Mouse (Mus musculus) gastrocnemius, postnatal 36 days (tissue): ENCODE measurements around the gene Dusp2. TPM values are rescaled to one million over a fixed set of nuclear protein-coding genes. Genes with fewer than 3 reads are reported as not detected.
A peak's percentile ranks its signal among the peaks of the same experiment; 100 is the strongest.

Experiments used
- DNase-seq, 2 experiments: peaks; one replicate each; pipeline ENCODE4 v3.0.0; 2022
- intact Hi-C: fragments of 180-260 bp; cut with DNase I; formaldehyde crosslinking; loops from one replicate; pipeline ENCODE4 v1.15.1; 2025
- total RNA-seq, 2 experiments: library from RNA; stranded (reverse); gene quantifications; 2 replicates each; pipeline ENCODE4 v1.2.3; 2021

The Dusp2 gene
- total RNA-seq, 2 experiments from 2014 or later: 0.72 to 1.3 TPM

GRCm38 (mm10) chr2:127362459-127363281, 26.7 kb downstream of the Dusp2 start, which contains the start of gene Adra2b:
Adra2b (plus strand) TSS chr2:127363208.
- intact Hi-C loops: loop anchor here (2.0 to 10.0 kb wide), 2 partner anchors 70 to 192 kb away; no protein-coding TSS in a partner anchor
- peak; percentile 68 to 77 for DNase-seq

- intact Hi-C loops: loop anchor here (2.0 to 10.0 kb wide), 2 partner anchors 70 to 192 kb away; no protein-coding TSS in a partner anchor
- DNase-seq: no peak
Observed at GRCm38 (mm10) chr2:127363282-127363652, 27.3 kb downstream of the Dusp2 start.

GRCm38 (mm10) chr2:127363696-127364095, 27.7 kb downstream of the Dusp2 start:
- no peak for DNase-seq
- intact Hi-C loops: loop anchor here (2.0 to 10.0 kb wide), 2 partner anchors 69 to 191 kb away; no protein-coding TSS in a partner anchor

- intact Hi-C loops: loop anchor here (10.0 kb wide), 1 partner anchor 190 kb away; no protein-coding TSS in a partner anchor
- no peak for DNase-seq
Observed at GRCm38 (mm10) chr2:127364452-127364851, 28.5 kb downstream of the Dusp2 start.

GRCm38 (mm10) chr2:127367126-127367820, 31.3 kb downstream of the Dusp2 start:
- intact Hi-C loops: loop anchor here (10.0 kb wide), 1 partner anchor 188 kb away; no protein-coding TSS in a partner anchor
- no peak for DNase-seq

GRCm38 (mm10) chr2:127369703-127370376, 33.9 kb downstream of the Dusp2 start:
- no peak for DNase-seq
- intact Hi-C loops: loop anchor here (10.0 kb wide), 1 partner anchor 185 kb away; no protein-coding TSS in a partner anchor

- no peak for DNase-seq
- intact Hi-C loops: no loop called here
Observed at GRCm38 (mm10) chr2:127370561-127371483, 34.9 kb downstream of the Dusp2 start.

GRCm38 (mm10) chr2:127371484-127371861, 35.5 kb downstream of the Dusp2 start:
- no peak for DNase-seq
- intact Hi-C loops: no loop called here

- DNase-seq: no peak
- intact Hi-C loops: no loop called here
Observed at GRCm38 (mm10) chr2:127372082-127372481, 36.1 kb downstream of the Dusp2 start.

GRCm38 (mm10) chr2:127374131-127374530, 38.2 kb downstream of the Dusp2 start:
- no peak for DNase-seq
- intact Hi-C loops: no loop called here

- intact Hi-C loops: no loop called here
- no peak for DNase-seq
Observed at GRCm38 (mm10) chr2:127375087-127375486, 39.1 kb downstream of the Dusp2 start.

- intact Hi-C loops: no loop called here
- DNase-seq: no peak
Observed at GRCm38 (mm10) chr2:127375759-127376341, 39.9 kb downstream of the Dusp2 start.

- intact Hi-C loops: no loop called here
- no peak for DNase-seq
Observed at GRCm38 (mm10) chr2:127376423-127377051, 40.6 kb downstream of the Dusp2 start.

- intact Hi-C loops: no loop called here
- DNase-seq: no peak
Observed at GRCm38 (mm10) chr2:127377942-127378610, 42.1 kb downstream of the Dusp2 start.

- DNase-seq: no peak
Observed at GRCm38 (mm10) chr2:127378611-127378990, 42.6 kb downstream of the Dusp2 start.

GRCm38 (mm10) chr2:127379250-127379649, 43.3 kb downstream of the Dusp2 start:
- intact Hi-C loops: no loop called here

More at GRCm38 (mm10) chr2:127378611-127378990, 42.6 kb downstream of the Dusp2 start:
- intact Hi-C loops: no loop called here

GRCm38 (mm10) chr2:127383881-127384280, 47.9 kb downstream of the Dusp2 start:
- no peak for DNase-seq
- intact Hi-C loops: no loop called here

More at GRCm38 (mm10) chr2:127379250-127379649, 43.3 kb downstream of the Dusp2 start:
- DNase-seq: no peak

- no peak for DNase-seq
- intact Hi-C loops: no loop called here
Observed at GRCm38 (mm10) chr2:127387521-127387920, 51.6 kb downstream of the Dusp2 start.
